Mouse (Mus musculus): Measurements from ENCODE around the gene Arid3b.

Arid3b gene

GRCm38 (mm10) chr9:57831267-57832082 is 5.1 kb downstream of the Arid3b start:
- in situ Hi-C loops (cut with MseI, MboI) = no loop called here

- in situ Hi-C loops (cut with MseI, MboI) = no loop called here
Measured at GRCm38 (mm10) chr9:57829812-57830557, 6.6 kb downstream of the Arid3b start.

DNA sequence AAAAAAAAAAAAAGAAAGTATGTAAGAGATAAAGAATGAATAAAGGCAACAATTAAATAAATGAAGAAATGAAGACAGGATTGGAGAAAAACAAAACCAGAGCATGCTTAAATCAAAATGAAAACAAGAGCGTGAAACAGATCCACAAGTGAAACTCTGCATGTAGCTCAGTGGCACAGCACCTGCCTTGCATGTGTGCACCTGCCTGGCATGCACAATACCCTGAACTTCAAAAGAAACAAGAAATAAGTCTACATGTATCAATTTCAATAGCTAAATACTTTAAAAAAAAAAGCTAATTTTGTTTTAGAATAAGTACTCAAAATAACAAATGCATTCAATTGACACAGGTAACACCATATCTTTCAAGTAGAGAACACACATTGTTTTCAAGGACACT is 13.2 kb downstream of the Arid3b start:
- in situ Hi-C loops (cut with MseI, MboI) = no loop called here

GRCm38 (mm10) chr9:57822812-57823211 is 13.8 kb downstream of the Arid3b start:
- in situ Hi-C loops (cut with MseI, MboI) = no loop called here

GRCm38 (mm10) chr9:57820186-57821080 is 16.2 kb downstream of the Arid3b start:
- in situ Hi-C loops (cut with MseI, MboI) = no loop called here

DNA sequence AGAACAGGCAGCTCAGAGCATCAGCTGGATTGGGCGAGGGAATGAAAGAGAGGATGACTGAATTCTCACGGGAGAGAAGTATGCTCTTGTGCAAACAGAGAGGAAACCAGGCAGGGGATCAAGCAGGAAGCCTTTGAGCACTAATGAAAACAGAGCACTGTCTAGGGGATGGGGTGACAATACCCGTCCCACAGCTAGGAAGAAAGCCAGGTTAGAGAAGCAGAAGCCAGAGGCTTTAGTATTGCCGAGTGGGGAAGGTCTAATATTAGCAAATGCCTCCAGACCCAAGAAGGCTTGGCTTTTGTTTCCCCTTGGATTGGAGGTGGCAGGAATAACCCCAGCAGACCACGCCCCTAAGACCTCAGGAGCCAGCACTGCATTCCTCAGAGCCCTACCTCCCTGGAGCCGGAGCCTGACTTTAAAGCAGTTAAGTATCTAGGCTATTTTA is 19.3 kb downstream of the Arid3b start:
- in situ Hi-C loops (cut with MseI, MboI) = no loop called here

GRCm38 (mm10) chr9:57814866-57815265 is 21.7 kb downstream of the Arid3b start:
- in situ Hi-C loops (cut with MseI, MboI) = no loop called here

GRCm38 (mm10) chr9:57814014-57814413 is 22.6 kb downstream of the Arid3b start:
- in situ Hi-C loops (cut with MseI, MboI) = no loop called here

DNA sequence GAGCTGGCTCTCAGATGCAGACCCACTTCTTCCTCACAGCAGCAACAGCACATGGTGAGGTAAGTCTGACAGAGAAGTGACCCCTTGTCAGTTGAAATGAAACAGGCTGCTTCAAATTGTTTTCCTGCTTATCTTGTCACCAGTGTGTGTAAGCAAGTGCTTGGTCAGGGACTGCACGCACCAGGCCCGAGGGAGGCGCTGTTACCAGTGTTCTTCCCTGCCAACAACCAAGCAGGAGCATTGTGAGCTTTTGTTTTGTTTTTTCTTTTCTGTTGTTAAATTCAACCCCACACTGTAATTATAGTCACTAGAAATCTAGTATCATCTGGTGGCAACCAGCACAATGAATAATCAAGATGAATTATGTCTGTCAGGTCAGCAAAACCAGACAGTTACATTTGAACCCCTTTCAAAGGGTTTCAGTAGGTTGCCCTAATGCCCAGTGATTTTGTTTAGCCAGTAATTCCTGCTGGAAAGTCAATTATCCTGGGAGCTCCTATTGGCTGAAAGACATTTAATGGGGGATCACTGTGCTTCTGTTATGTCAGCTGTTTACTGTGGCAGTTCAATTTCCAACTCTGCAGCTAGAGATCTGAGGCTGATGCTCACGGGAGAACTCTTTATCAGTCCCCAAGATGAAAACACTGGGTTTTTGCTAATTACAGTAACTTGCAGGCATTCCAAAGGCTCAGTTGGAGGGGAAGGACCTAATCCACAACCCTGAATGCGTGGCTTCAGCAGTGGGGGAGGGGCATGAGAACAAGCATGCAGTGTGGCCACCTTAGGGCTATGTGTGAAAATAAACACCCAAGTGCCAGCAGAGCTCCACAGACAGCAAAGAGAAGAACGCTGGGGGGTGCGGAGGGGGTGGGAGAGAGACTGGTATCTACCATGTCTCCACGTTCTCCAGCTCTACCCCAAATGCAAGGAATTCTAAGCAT is 24.5 kb downstream of the Arid3b start:
- in situ Hi-C loops (cut with MseI, MboI) = no loop called here

DNA sequence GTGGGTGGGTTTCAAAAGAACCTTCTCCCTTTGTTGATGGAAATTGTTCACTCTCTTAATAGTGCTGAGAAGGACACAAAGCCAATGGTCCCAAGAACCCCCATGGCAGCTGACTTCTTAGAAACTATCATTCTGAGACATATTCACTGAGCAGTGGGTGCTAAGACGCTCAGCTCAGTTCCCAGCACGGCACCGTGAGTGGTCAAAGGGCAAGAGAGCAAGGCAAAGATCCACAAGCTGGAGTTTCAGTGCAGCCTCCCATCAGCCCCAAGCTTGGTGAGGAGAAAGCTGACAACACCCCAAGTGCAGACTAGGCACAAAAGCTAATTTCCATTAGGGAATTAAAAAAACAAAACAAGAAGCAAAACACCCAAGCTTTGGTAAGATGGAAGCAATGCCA is 25.9 kb downstream of the Arid3b start:
- in situ Hi-C loops (cut with MseI, MboI) = no loop called here

- in situ Hi-C loops (cut with MseI, MboI) = no loop called here
Measured at GRCm38 (mm10) chr9:57808771-57809310, 27.8 kb downstream of the Arid3b start.

DNA sequence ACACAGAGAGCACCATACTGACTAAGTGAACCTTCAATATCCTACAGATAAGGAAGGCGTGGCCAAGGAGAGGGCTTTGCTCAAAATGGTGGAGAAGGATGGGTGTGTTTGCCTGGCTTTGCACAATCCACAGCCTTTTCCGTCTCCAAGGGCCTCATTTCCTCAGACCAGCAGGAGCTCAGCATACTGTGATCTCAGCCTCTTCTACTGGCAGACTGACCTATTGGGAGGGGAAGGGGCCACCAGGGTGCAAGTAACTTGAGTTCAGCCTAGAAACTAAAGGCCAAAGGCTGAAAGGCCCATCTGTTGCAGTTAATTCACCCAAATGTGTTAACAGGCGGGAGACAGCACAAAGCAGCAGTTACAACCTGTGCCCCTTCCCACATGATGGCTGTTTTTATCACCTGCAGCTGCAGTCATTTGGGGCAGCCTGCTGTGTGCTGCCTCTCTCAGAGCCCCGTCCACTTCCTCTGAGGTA is 29.4 kb downstream of the Arid3b start:
- in situ Hi-C loops (cut with MseI, MboI) = no loop called here

- in situ Hi-C loops (cut with MseI, MboI) = no loop called here
Measured at GRCm38 (mm10) chr9:57806066-57806481, 30.5 kb downstream of the Arid3b start.

- in situ Hi-C loops (cut with MseI, MboI) = no loop called here
Measured at GRCm38 (mm10) chr9:57805087-57805737, 31.4 kb downstream of the Arid3b start.

GRCm38 (mm10) chr9:57803839-57804238 is 32.8 kb downstream of the Arid3b start:
- in situ Hi-C loops (cut with MseI, MboI) = no loop called here

DNA sequence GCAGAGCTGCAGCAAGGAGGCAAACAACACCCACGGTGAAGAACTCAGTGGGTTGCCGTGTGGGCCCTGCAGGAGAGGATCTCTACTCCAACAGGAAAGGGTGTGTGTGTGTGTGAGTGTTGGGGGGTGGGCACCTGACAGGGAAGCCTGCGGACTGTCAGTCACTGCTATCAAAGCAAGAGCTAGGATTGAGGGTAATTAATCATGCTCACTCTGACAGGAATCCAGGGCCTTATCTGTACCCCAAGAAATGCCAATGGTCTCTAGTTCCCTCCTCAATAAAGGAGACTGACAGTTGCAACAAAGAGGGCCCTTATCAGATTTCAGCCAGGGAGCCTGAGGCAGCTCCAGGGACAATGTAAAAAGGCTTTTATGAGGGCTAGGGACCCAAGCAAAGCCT is 33.5 kb downstream of the Arid3b start:
- in situ Hi-C loops (cut with MseI, MboI) = no loop called here

- in situ Hi-C loops (cut with MseI, MboI) = no loop called here
Measured at GRCm38 (mm10) chr9:57800325-57800975, 36.1 kb downstream of the Arid3b start.

DNA sequence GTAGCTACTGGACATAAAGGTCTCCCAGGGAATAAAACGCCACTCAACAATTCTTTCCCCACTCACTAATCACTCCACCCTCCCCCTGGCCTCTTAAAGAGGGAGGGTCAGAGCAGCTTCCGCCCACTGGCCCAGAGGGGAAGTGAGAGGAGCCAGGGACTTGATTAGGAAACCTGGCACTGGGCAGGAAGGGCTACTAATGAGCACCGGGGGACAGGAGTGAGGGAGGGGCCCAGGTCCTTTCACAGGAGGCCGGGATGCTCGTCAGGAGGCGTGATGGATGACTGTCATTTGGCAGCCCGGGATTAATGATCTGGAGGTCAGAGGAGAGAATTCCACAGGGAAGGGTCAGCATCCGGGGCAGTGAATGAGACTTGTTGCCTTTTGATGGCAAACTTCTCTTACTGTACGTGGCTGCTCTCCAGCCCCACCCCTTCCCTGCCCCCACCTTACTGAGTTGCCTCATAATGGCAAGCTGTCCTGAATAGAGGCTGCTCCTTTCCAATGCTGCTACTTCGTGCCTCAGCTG is 37.8 kb downstream of the Arid3b start:
- in situ Hi-C loops (cut with MseI, MboI) = no loop called here

- in situ Hi-C loops (cut with MseI, MboI) = no loop called here
Measured at GRCm38 (mm10) chr9:57797456-57797855, 39.1 kb downstream of the Arid3b start.

All from mouse trophoblast stem cell (cell line).